Mouse (Mus musculus): ENCODE measurements at regions not wholly inside any gene's neighbourhood (a gene's known extent, or its start where the extent isn't known, plus 50 kb on each side); places are given as distances from the start of the nearest gene placed in this dataset.

DNA sequence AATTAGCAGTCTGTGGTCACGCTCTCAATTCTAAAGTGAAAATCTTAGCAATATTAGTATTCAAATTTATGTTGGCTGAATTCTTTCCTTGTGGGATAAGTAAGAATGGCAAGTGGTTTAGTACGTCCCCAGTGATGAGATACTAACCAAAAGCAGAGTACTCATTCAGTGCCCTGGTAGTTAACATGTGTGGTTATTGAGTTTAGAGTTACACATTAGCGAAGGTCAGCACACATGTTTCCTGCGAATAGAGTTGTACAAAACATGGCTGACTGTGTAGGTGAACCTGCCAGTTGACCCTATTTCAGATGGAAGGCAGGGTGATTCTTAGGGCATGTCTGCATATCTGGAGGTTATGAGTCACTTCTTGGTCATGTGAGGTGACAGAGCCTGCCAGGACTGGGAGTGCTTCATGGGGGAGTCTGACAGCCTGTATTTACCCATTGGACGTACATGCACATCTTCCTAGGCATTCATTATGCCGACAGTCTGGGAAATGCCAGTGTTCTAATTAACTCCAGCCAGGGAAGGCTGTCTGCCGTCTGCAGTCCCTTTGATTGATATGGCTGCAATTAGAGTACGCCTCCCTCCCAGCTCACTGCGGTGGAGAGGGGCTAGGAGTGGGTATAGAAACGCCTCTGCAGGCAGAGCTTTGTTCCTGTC lies 263.7 kb downstream of the Eipr1 start:
- TF ChIP-seq GATA4 (IDR thresholded peaks at IDR 0.05; ENCODE audit: insufficient replicate concordance, low read length), result no peak

GRCm38 (mm10) chr12:29021152-29021551 lies 269.5 kb downstream of the Eipr1 start:
- no peak for TF ChIP-seq GATA4 (IDR thresholded peaks at IDR 0.05; ENCODE audit: insufficient replicate concordance, low read length)

DNA sequence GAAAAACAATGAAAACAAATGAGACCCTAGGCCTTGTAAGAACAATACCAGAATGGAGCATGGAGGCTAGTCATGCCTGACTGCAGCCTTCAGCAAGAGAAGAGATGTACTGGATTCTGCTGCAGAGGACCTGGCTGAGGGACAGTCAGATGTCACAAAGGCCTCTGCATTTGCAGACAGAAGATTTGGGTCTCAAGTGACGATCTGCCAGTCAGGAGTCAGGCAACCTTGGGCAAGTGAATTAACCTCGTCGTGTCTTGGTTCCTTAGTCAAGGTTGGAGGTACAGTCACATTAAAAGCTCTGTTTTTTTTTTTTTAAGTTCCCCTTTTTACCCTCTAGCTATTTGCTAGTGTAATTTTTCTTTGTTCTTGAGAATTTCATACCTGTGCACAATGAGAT lies 276.6 kb downstream of the Eipr1 start:
- no peak for TF ChIP-seq GATA4 (IDR thresholded peaks at IDR 0.05; ENCODE audit: insufficient replicate concordance, low read length)

DNA sequence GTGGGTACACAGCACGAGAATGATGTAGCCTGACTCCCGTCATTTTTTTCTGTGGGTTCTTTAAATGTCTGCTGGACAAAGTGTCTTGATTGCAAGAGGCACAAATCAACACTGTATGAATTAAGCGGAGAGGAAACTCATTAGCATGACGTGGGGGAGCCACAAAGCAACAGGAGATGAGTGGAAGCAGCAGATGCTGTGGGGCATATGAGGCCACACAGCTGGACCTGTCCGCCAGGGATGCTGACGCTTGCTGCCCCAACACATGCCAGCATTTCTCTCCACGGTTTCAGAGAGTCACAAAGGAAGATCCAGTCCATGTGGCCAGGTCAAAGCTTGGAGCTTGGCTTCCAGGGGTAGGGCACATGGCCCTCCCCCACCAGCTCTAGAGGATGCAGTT lies 277.9 kb downstream of the Eipr1 start:
- no peak for TF ChIP-seq GATA4 (IDR thresholded peaks at IDR 0.05; ENCODE audit: insufficient replicate concordance, low read length)

DNA sequence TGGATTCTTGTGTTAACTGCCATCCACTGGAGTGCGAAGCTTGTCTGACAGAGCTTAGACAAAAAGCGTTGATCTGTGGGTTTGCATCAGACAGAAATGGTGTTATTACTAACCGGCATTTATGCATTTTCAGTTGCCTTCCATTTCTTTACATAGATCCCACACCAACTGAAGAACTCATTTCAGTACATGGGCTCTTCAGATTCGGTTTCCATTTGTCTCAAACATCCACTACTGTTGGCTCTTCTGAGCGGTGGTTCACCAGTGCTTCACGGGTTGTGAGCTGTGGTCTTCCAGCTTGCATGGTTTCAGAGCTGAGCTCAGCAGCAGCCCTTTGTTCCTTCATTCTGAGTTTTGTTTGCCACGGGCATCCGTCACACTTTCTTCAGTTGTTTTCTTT lies 294.4 kb downstream of the Eipr1 start:
- no peak for TF ChIP-seq GATA4 (IDR thresholded peaks at IDR 0.05; ENCODE audit: insufficient replicate concordance, low read length)

GRCm38 (mm10) chr12:29049105-29049511 lies 297.5 kb downstream of the Eipr1 start:
- TF ChIP-seq GATA4 (IDR thresholded peaks at IDR 0.05; ENCODE audit: insufficient replicate concordance, low read length), result no peak

- no peak for TF ChIP-seq GATA4 (IDR thresholded peaks at IDR 0.05; ENCODE audit: insufficient replicate concordance, low read length)
Observed at GRCm38 (mm10) chr12:29049801-29050200, 298.2 kb downstream of the Eipr1 start.

- TF ChIP-seq GATA4 (IDR thresholded peaks at IDR 0.05; ENCODE audit: insufficient replicate concordance, low read length), result no peak
Observed at GRCm38 (mm10) chr12:29050516-29051251, 299.1 kb downstream of the Eipr1 start.

DNA sequence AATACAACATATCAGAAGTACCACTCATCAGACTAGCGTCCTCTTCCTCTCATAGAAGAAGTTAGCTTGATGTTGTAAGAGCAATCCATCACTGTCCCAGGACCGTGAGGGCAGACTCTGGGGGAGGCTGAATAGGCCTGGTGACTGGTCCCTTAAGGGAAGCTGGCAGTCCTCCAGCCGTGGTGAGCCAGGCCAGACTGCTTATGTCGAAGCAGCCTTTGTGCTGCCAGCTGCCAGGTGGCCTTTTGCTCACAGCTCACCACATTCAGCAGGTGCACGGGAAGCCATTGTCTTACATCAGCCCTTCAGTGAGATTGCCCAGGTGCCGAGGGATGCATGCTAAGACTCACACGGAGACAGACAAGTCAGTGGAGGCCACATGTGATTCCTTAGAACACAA lies 302.8 kb downstream of the Eipr1 start:
- no peak for TF ChIP-seq GATA4 (IDR thresholded peaks at IDR 0.05; ENCODE audit: insufficient replicate concordance, low read length)

DNA sequence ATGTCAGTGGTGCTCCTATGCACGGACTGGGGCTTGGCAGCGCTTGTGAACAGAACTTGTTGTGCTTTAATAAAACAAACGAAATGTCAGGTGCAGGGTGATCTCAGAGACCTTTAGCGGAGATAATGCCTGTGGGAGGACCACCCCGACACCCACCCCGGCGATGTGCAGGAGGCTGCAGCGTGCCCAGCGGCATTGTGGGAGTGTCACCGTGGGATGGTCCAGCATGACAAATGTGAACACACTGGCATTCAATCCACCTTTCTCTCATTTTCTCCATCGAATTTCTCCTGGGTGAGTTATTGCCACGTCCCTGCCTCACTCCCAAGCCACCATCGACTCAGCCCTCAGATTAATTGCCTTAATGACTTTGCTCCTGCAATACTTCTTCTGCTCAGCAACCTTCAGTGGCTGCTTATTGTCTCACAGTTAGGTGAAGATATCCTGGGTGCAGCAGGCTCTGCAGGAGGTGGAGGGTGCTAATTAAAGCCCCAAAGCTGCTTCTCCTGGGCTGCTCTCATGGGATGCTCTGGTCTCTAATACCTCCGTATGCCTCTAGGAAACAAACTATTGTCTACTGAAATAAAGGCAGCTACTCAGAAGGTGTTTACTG lies 310.5 kb downstream of the Eipr1 start:
- no peak for TF ChIP-seq GATA4 (IDR thresholded peaks at IDR 0.05; ENCODE audit: insufficient replicate concordance, low read length)

- TF ChIP-seq GATA4 (IDR thresholded peaks at IDR 0.05; ENCODE audit: insufficient replicate concordance, low read length), result no peak
Observed at GRCm38 (mm10) chr12:29062801-29063200, 311.2 kb downstream of the Eipr1 start.

GRCm38 (mm10) chr12:29068180-29068579 lies 316.6 kb downstream of the Eipr1 start:
- no peak for TF ChIP-seq GATA4 (IDR thresholded peaks at IDR 0.05; ENCODE audit: insufficient replicate concordance, low read length)

DNA sequence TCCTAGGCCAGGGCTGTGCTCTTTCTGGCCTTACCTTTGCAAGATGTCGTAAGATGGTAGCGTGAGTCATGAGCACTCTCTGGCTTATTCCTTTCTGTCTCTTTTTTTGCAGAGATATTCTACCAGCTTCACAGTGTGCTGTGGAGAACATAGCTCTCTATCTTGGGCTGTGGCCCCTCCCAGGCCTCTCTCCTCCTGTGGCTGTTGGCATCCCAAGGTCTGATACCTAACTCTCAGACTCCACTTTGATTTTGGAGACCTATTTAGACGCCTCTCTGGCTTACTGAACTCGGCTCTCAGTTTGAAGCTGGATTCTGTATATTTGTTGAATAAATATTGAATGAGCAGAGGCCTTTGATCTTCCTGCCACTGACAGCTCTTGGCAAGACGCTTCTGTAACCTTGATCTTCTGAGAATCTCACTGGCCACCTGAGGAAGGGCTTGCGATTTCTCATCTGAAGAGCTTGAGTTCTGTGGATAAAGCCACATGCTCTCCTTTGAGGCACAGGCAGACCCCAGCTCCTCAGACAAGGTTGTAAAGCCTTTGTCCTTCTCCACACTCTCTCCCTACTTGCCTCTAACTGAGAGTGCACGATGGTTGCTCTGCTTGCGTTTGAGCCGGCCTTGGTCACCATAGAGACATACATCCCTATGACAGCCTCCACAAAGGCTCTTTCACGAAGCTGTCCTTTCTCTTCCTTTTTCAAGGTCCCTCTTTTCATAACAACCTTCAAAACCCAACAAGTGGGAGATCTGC lies 323.7 kb downstream of the Eipr1 start:
- no peak for TF ChIP-seq GATA4 (IDR thresholded peaks at IDR 0.05; ENCODE audit: insufficient replicate concordance, low read length)

GRCm38 (mm10) chr12:29076606-29077005 lies 325.0 kb downstream of the Eipr1 start:
- TF ChIP-seq GATA4 (IDR thresholded peaks at IDR 0.05; ENCODE audit: insufficient replicate concordance, low read length), result no peak

DNA sequence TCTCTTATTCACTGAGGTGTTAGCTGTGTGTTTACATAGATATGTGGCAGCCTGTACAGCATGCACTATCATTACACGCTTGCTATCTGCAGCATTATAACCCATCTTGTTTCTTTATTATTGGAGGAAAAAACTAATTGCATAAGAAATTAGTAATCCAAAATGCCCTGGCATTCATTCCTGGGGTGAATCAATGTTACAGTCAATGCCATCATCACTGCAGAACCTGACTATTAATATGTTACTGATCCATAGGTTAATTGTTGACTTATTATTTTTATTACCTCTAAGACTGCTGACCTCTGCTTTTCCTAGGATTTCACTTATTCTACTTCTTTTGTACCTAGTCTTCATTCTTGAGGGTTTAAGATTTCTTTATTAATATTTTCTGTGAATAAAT lies 327.4 kb downstream of the Eipr1 start:
- no peak for TF ChIP-seq GATA4 (IDR thresholded peaks at IDR 0.05; ENCODE audit: insufficient replicate concordance, low read length)
